In genomic region chr11:117232886-117233458, GRCm38 (mm10) we compare ENCODE assay signal across 10 mouse cellular contexts. TPM values are rescaled to one million over a fixed set of nuclear protein-coding genes. Genes with fewer than 3 reads are reported as not detected.
DNase-seq lines count a peak whose midpoint lies in the region; ATAC-seq lines count a peak whose summit lies in the region.
"Had no signal": no experiment of that assay in that cellular context is flagged by ENCODE, and none has a peak within 500 bp of the region (broad histone marks: within the 10 kb centered on the region; RNA-seq: fewer than 3 reads in every experiment).

No protein-coding gene starts in this region.

- 0 out of 2 replicates have a peak overlapping the region, but pooled peaks have one; percentile 19 for H3K9ac ChIP-seq in hindbrain, embryonic 12.5 days
- H3K9ac ChIP-seq in limb, embryonic 15.5 days = peak overlapping the region; percentile 11; the same call in 1 of the 2 replicates

- no peaks in the 10 kb centered on the region for H3K9me3 ChIP-seq in hindbrain, embryonic 12.5 days (replicated peaks)
- H3K9me3 ChIP-seq in hindbrain, embryonic 10.5 days = no peaks in the 10 kb centered on the region
- no peaks in the 10 kb centered on the region for H3K9me3 ChIP-seq in limb, embryonic 15.5 days

- ATAC-seq in hindbrain, embryonic 12.5 days (ENCODE audit: low FRiP score) = no peak
- ATAC-seq in limb, embryonic 15.5 days (ENCODE audit: insufficient number of reproducible peaks, low FRiP score, low TSS enrichment, low read depth) = no peak
- no peak for ATAC-seq in CD4-positive, CD25-positive, alpha-beta regulatory T cell, adult 4 months

- WGBS in hindbrain, embryonic 12.5 days = 48% methylated on average over 10 of the region's 10 CpGs
- WGBS in hindbrain, embryonic 10.5 days = 63% methylated on average over 10 of the region's 10 CpGs
- WGBS in limb, embryonic 15.5 days = 24% methylated on average over 10 of the region's 10 CpGs

- peaks cover 34% of the 10 kb centered on the region for H3K4me1 ChIP-seq in hindbrain, embryonic 12.5 days
- peaks cover 56% of the 10 kb centered on the region for H3K4me1 ChIP-seq in hindbrain, embryonic 10.5 days (replicated peaks)
- H3K4me1 ChIP-seq in brown adipose tissue, adult 24 weeks (ENCODE audit: control insufficient read depth, insufficient read depth, insufficient read length, low read length) = peaks cover 8% of the 10 kb centered on the region; the same call in 1 of the 2 replicates
- H3K4me1 ChIP-seq in limb, embryonic 15.5 days = peaks cover 53% of the 10 kb centered on the region

- H3K4me3 ChIP-seq in hindbrain, embryonic 12.5 days = no peak overlapping the region
- no peak overlapping the region for H3K4me3 ChIP-seq in hindbrain, embryonic 10.5 days
- H3K4me3 ChIP-seq in brown adipose tissue, adult 24 weeks (ENCODE audit: insufficient read depth, low read depth, low read length) = peak overlapping the region; percentile 19
- peak overlapping the region; percentile 43 for H3K4me3 ChIP-seq in limb, embryonic 15.5 days
- H3K4me3 ChIP-seq: erythroblast, embryonic 14.5 days had no signal

- no peaks in the 10 kb centered on the region; the same call in 1 of the 2 replicates for H3K27me3 ChIP-seq in hindbrain, embryonic 12.5 days
- peaks cover 25% of the 10 kb centered on the region; the same call in 1 of the 2 replicates for H3K27me3 ChIP-seq in hindbrain, embryonic 10.5 days (ENCODE audit: insufficient read depth, poor library complexity, severe bottlenecking)
- H3K27me3 ChIP-seq in limb, embryonic 15.5 days = no peaks in the 10 kb centered on the region

- peak overlapping the region; percentile 27 for H3K4me2 ChIP-seq in hindbrain, embryonic 12.5 days (replicated peaks)
- H3K4me2 ChIP-seq in limb, embryonic 15.5 days = peak overlapping the region; percentile 54

- no peaks in the 10 kb centered on the region for H3K36me3 ChIP-seq in hindbrain, embryonic 12.5 days
- no peaks in the 10 kb centered on the region for H3K36me3 ChIP-seq in hindbrain, embryonic 10.5 days
- no peaks in the 10 kb centered on the region for H3K36me3 ChIP-seq in limb, embryonic 15.5 days

- no peak for DNase-seq in hindbrain, embryonic 10.5 days (ENCODE audit: low spot score)
- peak; percentile 33 for DNase-seq in MN1 (ENCODE audit: low spot score)
- no peak for DNase-seq in B cell, adult 2 months
- DNase-seq in c-Kit-positive CD71-positive TER-119-positive erythroid progenitor cells, embryonic 14.5 days (ENCODE audit: low spot score) = no peak
- DNase-seq: left cerebral cortex, postnatal 4 days had no signal

- H3K27ac ChIP-seq in hindbrain, embryonic 12.5 days = no peak overlapping the region
- H3K27ac ChIP-seq in hindbrain, embryonic 10.5 days = no peak overlapping the region
- no peak overlapping the region for H3K27ac ChIP-seq in brown adipose tissue, adult 24 weeks (replicated peaks; ENCODE audit: low read depth, low read length)
- H3K27ac ChIP-seq in limb, embryonic 15.5 days = peak overlapping the region; percentile 70

RNA-seq across cellular contexts. Expression of gene Sept9, which starts 33.5 kb away (rescaled TPM):
- polyA plus RNA-seq in hindbrain, embryonic 12.5 days (2016; fragmentation: Nextera tagmentation; extraction: Ambion mirVana) = 165 and 179 TPM in 2 replicates
- 186 and 206 TPM in 2 replicates for polyA plus RNA-seq in hindbrain, embryonic 10.5 days (2016; fragmentation: Nextera tagmentation; extraction: Ambion mirVana)
- polyA plus RNA-seq in brown adipose tissue, adult 24 weeks (2012; ENCODE audit: insufficient read depth, insufficient read length, missing spikeins) = 65.5 and 118 TPM in 2 replicates
- polyA plus RNA-seq in limb, embryonic 15.5 days (2015; fragmentation: Nextera tagmentation; extraction: Ambion mirVana) = 135 and 139 TPM in 2 replicates
- 100 to 1,000 TPM; 277 to 424 TPM for polyA plus RNA-seq in CD4-positive, CD25-positive, alpha-beta regulatory T cell, adult 4 months (2017; shearing (Covaris generic))

Comparison
In these comparisons a context has a peak if more than half of its experiments do, and no peak if none do; other contexts are left out.
1. H3K4me3 ChIP-seq: peak in brown adipose tissue, adult 24 weeks (single experiment) and limb, embryonic 15.5 days (single experiment); none in hindbrain, embryonic 12.5 days (single experiment) and hindbrain, embryonic 10.5 days (single experiment).